In the genomic region with DNA sequence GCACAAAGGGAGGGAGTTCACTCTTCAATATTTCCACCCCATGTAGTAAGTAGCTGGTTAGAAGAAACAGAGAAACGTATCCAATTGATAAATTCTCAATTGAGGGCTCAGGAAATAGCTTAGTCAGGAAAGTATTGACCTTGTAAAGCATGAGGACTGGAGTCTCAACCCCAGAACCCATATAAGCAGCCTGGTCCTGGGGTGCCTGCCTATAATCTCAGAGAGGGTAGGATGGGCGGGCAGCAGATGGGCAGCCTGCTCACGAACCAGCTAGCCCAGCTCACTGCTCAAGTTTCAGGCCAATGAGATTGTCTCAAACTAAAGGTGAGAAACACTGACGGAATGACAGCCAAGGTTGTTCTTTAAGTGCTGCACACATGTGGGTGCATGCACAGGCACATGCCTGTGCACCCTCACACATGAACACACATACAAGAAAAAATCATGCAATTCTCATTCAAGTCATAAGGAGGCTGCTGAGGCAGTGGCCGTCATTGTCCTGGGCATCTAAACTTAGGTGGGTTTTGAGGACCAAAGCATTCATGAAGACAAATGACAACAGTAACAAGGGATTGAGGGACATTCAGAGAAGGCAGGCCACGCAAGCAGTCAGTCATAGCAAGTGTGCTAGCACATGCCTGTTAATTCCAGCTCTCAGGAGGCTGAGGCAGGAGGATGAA, we compare ENCODE assay signal across 20 mouse cellular contexts.
DNase-seq lines count a peak whose midpoint lies in the region; ATAC-seq and TF ChIP-seq lines count a peak whose summit lies in the region.
"Had no signal": no experiment of that assay in that cellular context is flagged by ENCODE, and none has a peak within 500 bp of the region (broad histone marks: within the 10 kb centered on the region; RNA-seq: fewer than 3 reads in every experiment).

No protein-coding gene starts in this region.

- no peak overlapping the region for H3K4me3 ChIP-seq in heart, embryonic 10.5 days
- no peak overlapping the region for H3K4me3 ChIP-seq in heart, postnatal 0 days (ENCODE audit: low read depth, low read length)
- H3K4me3 ChIP-seq in heart, adult 2 months: no peak overlapping the region
- no peak overlapping the region for H3K4me3 ChIP-seq in brown adipose tissue, adult 24 weeks (ENCODE audit: insufficient read depth, low read depth, low read length)
- no peak overlapping the region for H3K4me3 ChIP-seq in stomach, embryonic 16.5 days (replicated peaks; ENCODE audit: low read length)
- H3K4me3 ChIP-seq: hindbrain, embryonic 15.5 days; limb, embryonic 10.5 days; liver, embryonic 15.5 days; megakaryocyte, embryonic 14.5 days; midbrain, embryonic 13.5 days had no signal

- H3K9me3 ChIP-seq in heart, embryonic 10.5 days: no peaks in the 10 kb centered on the region
- H3K9me3 ChIP-seq in heart, postnatal 0 days (replicated peaks; ENCODE audit: control insufficient read depth, low read length): no peaks in the 10 kb centered on the region
- no peaks in the 10 kb centered on the region for H3K9me3 ChIP-seq in stomach, embryonic 16.5 days (replicated peaks; ENCODE audit: control insufficient read depth, low read length)
- H3K9me3 ChIP-seq: hindbrain, embryonic 15.5 days; limb, embryonic 10.5 days; liver, embryonic 15.5 days; megakaryocyte, embryonic 14.5 days; midbrain, embryonic 13.5 days had no signal

- no peak overlapping the region for H3K9ac ChIP-seq in heart, postnatal 0 days (replicated peaks; ENCODE audit: low read depth, low read length)
- no peak overlapping the region for H3K9ac ChIP-seq in heart, adult 2 months (ENCODE audit: low read depth, low read length)
- no peak overlapping the region for H3K9ac ChIP-seq in stomach, embryonic 16.5 days (ENCODE audit: low read length)
- H3K9ac ChIP-seq: forebrain, postnatal 0 days; hindbrain, embryonic 15.5 days; liver, embryonic 15.5 days; midbrain, embryonic 13.5 days had no signal

- H3K36me3 ChIP-seq in heart, embryonic 10.5 days: peaks cover 17% of the 10 kb centered on the region; the same call in 1 of the 2 replicates
- peaks cover 14% of the 10 kb centered on the region for H3K36me3 ChIP-seq in heart, postnatal 0 days (replicated peaks; ENCODE audit: control insufficient read depth, insufficient read depth, low read length)
- H3K36me3 ChIP-seq in heart, adult 2 months (ENCODE audit: control insufficient read depth, insufficient read depth, low read length): peaks cover 12% of the 10 kb centered on the region
- H3K36me3 ChIP-seq in stomach, embryonic 16.5 days (ENCODE audit: control insufficient read depth, insufficient read depth, low read length): no peaks in the 10 kb centered on the region
- H3K36me3 ChIP-seq: hindbrain, embryonic 15.5 days; limb, embryonic 10.5 days; liver, embryonic 15.5 days; midbrain, embryonic 13.5 days had no signal

- intact Hi-C loops in heart, adult 2 months (cut with DNase I): no loop called here

- peaks cover 61% of the 10 kb centered on the region for H3K4me1 ChIP-seq in heart, embryonic 10.5 days
- H3K4me1 ChIP-seq in heart, postnatal 0 days (ENCODE audit: control insufficient read depth, insufficient read depth): peaks cover 37% of the 10 kb centered on the region
- H3K4me1 ChIP-seq in heart, adult 2 months (ENCODE audit: control insufficient read depth, insufficient read depth, low read length): peaks cover 6% of the 10 kb centered on the region; the same call in 1 of the 2 replicates
- peaks cover 3% of the 10 kb centered on the region; the same call in 1 of the 2 replicates for H3K4me1 ChIP-seq in brown adipose tissue, adult 24 weeks (ENCODE audit: control insufficient read depth, insufficient read depth, insufficient read length, low read length)
- peaks cover 9% of the 10 kb centered on the region for H3K4me1 ChIP-seq in stomach, embryonic 16.5 days (ENCODE audit: control insufficient read depth, insufficient read depth, low read length)
- H3K4me1 ChIP-seq: megakaryocyte, embryonic 14.5 days had no signal

- H3K27ac ChIP-seq in heart, embryonic 10.5 days: peak overlapping the region; percentile 75; the same call in 1 of the 2 replicates
- H3K27ac ChIP-seq in heart, postnatal 0 days (ENCODE audit: low read depth): peak overlapping the region; percentile 78
- H3K27ac ChIP-seq in heart, adult 2 months: no peak overlapping the region
- H3K27ac ChIP-seq in brown adipose tissue, adult 24 weeks (replicated peaks; ENCODE audit: low read depth, low read length): peak overlapping the region; percentile 0; the same call in 1 of the 2 replicates
- peak overlapping the region; percentile 49 for H3K27ac ChIP-seq in stomach, embryonic 16.5 days (ENCODE audit: low read length)
- H3K27ac ChIP-seq: hindbrain, embryonic 15.5 days; kidney, postnatal 0 days; limb, embryonic 10.5 days; liver, embryonic 15.5 days; midbrain, embryonic 13.5 days had no signal

- H3K27me3 ChIP-seq in heart, embryonic 10.5 days (ENCODE audit: insufficient read depth, poor library complexity, severe bottlenecking): no peaks in the 10 kb centered on the region
- H3K27me3 ChIP-seq in heart, postnatal 0 days (ENCODE audit: control insufficient read depth, insufficient read depth, low read length): no peaks in the 10 kb centered on the region
- H3K27me3 ChIP-seq in heart, adult 2 months (ENCODE audit: control insufficient read depth, insufficient read depth, low read length): no peaks in the 10 kb centered on the region
- no peaks in the 10 kb centered on the region for H3K27me3 ChIP-seq in stomach, embryonic 16.5 days (ENCODE audit: control insufficient read depth, insufficient read depth, low read length)
- H3K27me3 ChIP-seq: hindbrain, embryonic 15.5 days; liver, embryonic 15.5 days; megakaryocyte, embryonic 14.5 days; midbrain, embryonic 13.5 days had no signal

- WGBS in heart, embryonic 10.5 days: 90% methylated on average over 6 of the region's 6 CpGs
- 93% methylated on average over 6 of the region's 6 CpGs for WGBS in heart, postnatal 0 days
- WGBS in heart, adult 2 months: 92% methylated on average over 6 of the region's 6 CpGs
- WGBS in stomach, embryonic 16.5 days: 94% methylated on average over 6 of the region's 6 CpGs

- no peak for ATAC-seq in heart, postnatal 0 days (ENCODE audit: insufficient read depth, low read depth)
- ATAC-seq in stomach, embryonic 16.5 days (ENCODE audit: insufficient read depth, low FRiP score): no peak
- ATAC-seq: forebrain, postnatal 0 days; midbrain, embryonic 13.5 days had no signal

- no peak for TF ChIP-seq CTCF in heart, postnatal 0 days (IDR thresholded peaks at IDR 0.05; ENCODE audit: low read depth)
- TF ChIP-seq CTCF in heart, adult 2 months (IDR thresholded peaks at IDR 0.05): no peak

- no peak for TF ChIP-seq EP300 in heart, postnatal 0 days (IDR thresholded peaks at IDR 0.05; ENCODE audit: low read depth)
- no peak for TF ChIP-seq EP300 in heart, adult 2 months (IDR thresholded peaks at IDR 0.05; ENCODE audit: insufficient read depth, low read depth, low read length)

- DNase-seq in heart, embryonic 10.5 days (ENCODE audit: low spot score): peak; percentile 66
- no peak for DNase-seq in heart, adult 18-20 months
- no peak for DNase-seq in heart, postnatal 0 days (ENCODE audit: low spot score)
- no peak for DNase-seq in heart, adult 2 months
- DNase-seq in thymus, postnatal 10 days (ENCODE audit: low spot score in 2 of 2): no peak
- DNase-seq: cerebellum, adult 11 months; cerebellum, adult 9-11 months; forebrain, postnatal 0 days; gastrocnemius, postnatal 25 days; kidney, adult 2 months; liver; lung, postnatal 36 days had no signal

- no peak for TF ChIP-seq POLR2A in heart, adult 2 months (IDR thresholded peaks at IDR 0.05; ENCODE audit: insufficient read depth, low read depth, low read length)

- no peaks in the 10 kb centered on the region for H3K79me2 ChIP-seq in heart, adult 2 months (replicated peaks; ENCODE audit: control insufficient read depth, insufficient read depth, low read length)

- H3K4me2 ChIP-seq in heart, postnatal 0 days (ENCODE audit: low read depth, low read length): no peak overlapping the region
- H3K4me2 ChIP-seq in stomach, embryonic 16.5 days (ENCODE audit: low read depth, low read length): no peak overlapping the region
- H3K4me2 ChIP-seq: hindbrain, embryonic 15.5 days; liver, embryonic 15.5 days; midbrain, embryonic 13.5 days had no signal
